Mouse (Mus musculus): ENCODE data around the gene Negr1. TPM values are rescaled to one million over a fixed set of nuclear protein-coding genes. Genes with fewer than 3 reads are reported as not detected.

Negr1 gene
- polyA plus RNA-seq, 1 experiment from 2014 or later, result 79.2 TPM

- Histone ChIP-seq H3K27ac (ENCODE audit: low read length) (no peak overlapping the region), H3K27me3 (ENCODE audit: control insufficient read depth, insufficient read depth, low read depth, low read length) (no peaks in the 10 kb centered on the region), H3K4me1 (ENCODE audit: control insufficient read depth, insufficient read depth, low read length) (no peaks in the 10 kb centered on the region), H3K4me3 (ENCODE audit: low read depth, low read length) (no peak overlapping the region), H3K4me2 (ENCODE audit: low read length) (no peak overlapping the region), H3K9me3 (replicated peaks; ENCODE audit: control insufficient read depth, low read length, poor library complexity, severe bottlenecking) (no peaks in the 10 kb centered on the region), H3K36me3 (ENCODE audit: control insufficient read depth, insufficient read depth, low read length) (no peaks in the 10 kb centered on the region), H3K9ac (ENCODE audit: low read depth, low read length) (no peak overlapping the region)
- WGBS, result 86% methylated on average over 14 of the region's 14 CpGs
- ATAC-seq, result no peak
Observed at GRCm38 (mm10) chr3:157146124-157146855, 584.7 kb downstream of the Negr1 start.

DNA sequence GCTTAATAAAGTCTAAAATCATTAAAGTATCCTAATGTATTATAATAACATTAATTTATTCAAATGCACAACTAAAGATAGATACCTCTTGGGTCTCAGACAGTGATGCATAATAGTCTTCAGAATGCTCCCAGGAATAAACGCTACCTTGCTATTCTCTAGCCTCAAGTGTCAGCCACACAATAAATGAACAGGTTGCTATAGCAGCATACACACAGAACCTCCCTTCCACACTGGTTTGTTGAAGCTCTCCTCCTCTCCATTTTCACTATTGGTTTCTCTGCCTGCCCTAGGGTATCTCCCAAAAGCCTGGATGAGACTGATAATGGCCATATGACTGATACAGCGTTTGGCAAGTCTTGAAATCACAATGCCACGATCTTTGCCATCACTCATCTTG lies 593.3 kb downstream of the Negr1 start:
- H3K27me3 ChIP-seq (ENCODE audit: control insufficient read depth, insufficient read depth, low read depth, low read length), result no peaks in the 10 kb centered on the region
- no peaks in the 10 kb centered on the region for H3K9me3 ChIP-seq (replicated peaks; ENCODE audit: control insufficient read depth, low read length, poor library complexity, severe bottlenecking)
- H3K36me3 ChIP-seq (ENCODE audit: control insufficient read depth, insufficient read depth, low read length), result no peaks in the 10 kb centered on the region
- 61% methylated on average over 3 of the region's 3 CpGs for WGBS
- 0 out of 2 replicates have a peak, but pooled peaks have one; percentile 62 for ATAC-seq
- no peak overlapping the region for H3K4me2 ChIP-seq (ENCODE audit: low read length)
- H3K27ac ChIP-seq (ENCODE audit: low read length), result peak overlapping the region; percentile 26; the same call in 1 of the 2 replicates
- H3K9ac ChIP-seq (ENCODE audit: low read depth, low read length), result no peak overlapping the region
- no peak overlapping the region for H3K4me3 ChIP-seq (ENCODE audit: low read depth, low read length)
- H3K4me1 ChIP-seq (ENCODE audit: control insufficient read depth, insufficient read depth, low read length), result peaks cover 4% of the 10 kb centered on the region; the same call in 1 of the 2 replicates

DNA sequence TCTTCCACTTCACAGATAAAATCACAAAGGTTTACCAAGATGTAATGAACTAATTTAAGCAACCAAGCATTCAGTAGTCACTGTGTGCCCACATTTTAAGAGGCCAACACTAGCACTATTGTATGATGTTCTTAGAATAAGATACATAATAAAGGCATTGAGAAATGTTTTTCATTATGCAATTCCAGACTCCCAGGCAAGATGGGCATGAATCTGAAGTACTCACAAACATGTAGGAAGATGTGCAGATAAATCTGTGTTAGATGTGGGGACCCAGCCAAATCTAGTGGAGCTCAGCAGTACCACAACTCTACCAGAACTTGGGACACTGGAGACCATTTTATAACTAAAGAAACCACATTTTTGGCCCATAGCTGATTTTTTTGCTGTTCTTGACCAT lies 593.9 kb downstream of the Negr1 start:
- peaks cover 4% of the 10 kb centered on the region; the same call in 1 of the 2 replicates for H3K4me1 ChIP-seq (ENCODE audit: control insufficient read depth, insufficient read depth, low read length)
- no peaks in the 10 kb centered on the region for H3K36me3 ChIP-seq (ENCODE audit: control insufficient read depth, insufficient read depth, low read length)
- ATAC-seq, result no peak
- no peak overlapping the region for H3K4me2 ChIP-seq (ENCODE audit: low read length)
- H3K27ac ChIP-seq (ENCODE audit: low read length), result peak overlapping the region; percentile 26; the same call in 1 of the 2 replicates
- H3K27me3 ChIP-seq (ENCODE audit: control insufficient read depth, insufficient read depth, low read depth, low read length), result no peaks in the 10 kb centered on the region
- H3K9me3 ChIP-seq (replicated peaks; ENCODE audit: control insufficient read depth, low read length, poor library complexity, severe bottlenecking), result no peaks in the 10 kb centered on the region
- H3K4me3 ChIP-seq (ENCODE audit: low read depth, low read length), result no peak overlapping the region
- no peak overlapping the region for H3K9ac ChIP-seq (ENCODE audit: low read depth, low read length)

DNA sequence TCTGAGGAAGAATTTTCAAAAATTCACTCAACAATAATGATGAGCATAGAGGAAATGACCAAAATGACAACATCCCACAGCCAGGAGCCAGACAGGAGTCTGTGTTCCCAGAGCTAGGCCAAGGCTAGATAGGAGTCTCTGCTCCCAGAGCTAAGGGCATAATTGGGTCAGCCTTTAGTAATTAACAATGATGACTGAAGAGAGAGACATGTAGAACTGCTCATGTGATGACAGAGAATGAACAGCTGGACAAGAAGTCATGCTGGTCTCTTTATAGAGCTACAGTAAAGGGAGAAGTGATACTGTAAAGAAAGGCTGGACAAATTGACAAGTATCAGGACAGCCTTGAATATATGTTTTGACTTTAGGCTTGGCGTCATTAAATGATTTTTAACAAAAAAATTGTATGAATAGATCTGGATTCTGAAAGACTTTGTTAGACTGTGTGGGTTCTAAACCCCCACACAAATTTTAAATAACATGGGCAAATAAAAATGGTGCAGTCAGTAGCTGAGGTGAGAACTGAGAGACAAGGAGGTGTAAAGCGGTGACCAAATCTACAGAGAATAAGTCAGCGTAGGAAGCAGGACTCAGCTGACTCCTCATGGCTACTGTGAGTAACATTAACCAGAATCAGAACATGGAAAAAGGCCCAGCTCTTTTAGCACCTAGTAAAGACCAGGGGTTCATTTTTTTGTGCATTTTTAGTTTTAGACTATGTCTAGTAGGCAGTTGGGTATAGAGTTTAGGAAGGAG lies 603.4 kb downstream of the Negr1 start:
- 94% methylated on average over 3 of the region's 3 CpGs for WGBS
- ATAC-seq, result no peak
- no peak overlapping the region for H3K4me2 ChIP-seq (ENCODE audit: low read length)
- no peaks in the 10 kb centered on the region for H3K27me3 ChIP-seq (ENCODE audit: control insufficient read depth, insufficient read depth, low read depth, low read length)
- H3K36me3 ChIP-seq (ENCODE audit: control insufficient read depth, insufficient read depth, low read length), result no peaks in the 10 kb centered on the region
- H3K9ac ChIP-seq (ENCODE audit: low read depth, low read length), result no peak overlapping the region
- H3K27ac ChIP-seq (ENCODE audit: low read length), result no peak overlapping the region
- H3K4me3 ChIP-seq (ENCODE audit: low read depth, low read length), result no peak overlapping the region
- no peaks in the 10 kb centered on the region for H3K9me3 ChIP-seq (replicated peaks; ENCODE audit: control insufficient read depth, low read length, poor library complexity, severe bottlenecking)
- H3K4me1 ChIP-seq (ENCODE audit: control insufficient read depth, insufficient read depth, low read length), result no peaks in the 10 kb centered on the region

- H3K4me3 ChIP-seq (ENCODE audit: low read depth, low read length), result no peak overlapping the region
- no peaks in the 10 kb centered on the region for H3K9me3 ChIP-seq (replicated peaks; ENCODE audit: control insufficient read depth, low read length, poor library complexity, severe bottlenecking)
- H3K27me3 ChIP-seq (ENCODE audit: control insufficient read depth, insufficient read depth, low read depth, low read length), result no peaks in the 10 kb centered on the region
- H3K4me2 ChIP-seq (ENCODE audit: low read length), result no peak overlapping the region
- no peaks in the 10 kb centered on the region for H3K36me3 ChIP-seq (ENCODE audit: control insufficient read depth, insufficient read depth, low read length)
- H3K4me1 ChIP-seq (ENCODE audit: control insufficient read depth, insufficient read depth, low read length), result peaks cover 12% of the 10 kb centered on the region
- peak; percentile 79 for ATAC-seq
- peak overlapping the region; percentile 56 for H3K27ac ChIP-seq (ENCODE audit: low read length)
- no peak overlapping the region for H3K9ac ChIP-seq (ENCODE audit: low read depth, low read length)
- WGBS, result 58% methylated on average over 2 of the region's 2 CpGs
Observed at GRCm38 (mm10) chr3:157181975-157182374, 620.4 kb downstream of the Negr1 start.

- 29% methylated on average over 8 of the region's 8 CpGs for WGBS
- Histone ChIP-seq H3K36me3 (ENCODE audit: control insufficient read depth, insufficient read depth, low read length) (no peaks in the 10 kb centered on the region), H3K4me3 (ENCODE audit: low read depth, low read length) (no peak overlapping the region), H3K9me3 (replicated peaks; ENCODE audit: control insufficient read depth, low read length, poor library complexity, severe bottlenecking) (no peaks in the 10 kb centered on the region), H3K27ac (ENCODE audit: low read length) (peak overlapping the region; percentile 53), H3K4me1 (ENCODE audit: control insufficient read depth, insufficient read depth, low read length) (peaks cover 9% of the 10 kb centered on the region), H3K4me2 (ENCODE audit: low read length) (no peak overlapping the region), H3K27me3 (ENCODE audit: control insufficient read depth, insufficient read depth, low read depth, low read length) (no peaks in the 10 kb centered on the region), H3K9ac (ENCODE audit: low read depth, low read length) (0 out of 2 replicates have a peak overlapping the region, but pooled peaks have one; percentile 38)
- ATAC-seq, result no peak
Observed at GRCm38 (mm10) chr3:157188939-157189725, 627.5 kb downstream of the Negr1 start.

GRCm38 (mm10) chr3:157189834-157190233 lies 628.2 kb downstream of the Negr1 start:
- Histone ChIP-seq H3K27ac (ENCODE audit: low read length) (no peak overlapping the region), H3K4me3 (ENCODE audit: low read depth, low read length) (no peak overlapping the region), H3K9ac (ENCODE audit: low read depth, low read length) (no peak overlapping the region), H3K4me2 (ENCODE audit: low read length) (no peak overlapping the region), H3K9me3 (replicated peaks; ENCODE audit: control insufficient read depth, low read length, poor library complexity, severe bottlenecking) (no peaks in the 10 kb centered on the region), H3K4me1 (ENCODE audit: control insufficient read depth, insufficient read depth, low read length) (peaks cover 9% of the 10 kb centered on the region), H3K27me3 (ENCODE audit: control insufficient read depth, insufficient read depth, low read depth, low read length) (no peaks in the 10 kb centered on the region), H3K36me3 (ENCODE audit: control insufficient read depth, insufficient read depth, low read length) (no peaks in the 10 kb centered on the region)
- no peak for ATAC-seq
- WGBS, result 75% methylated on average over 4 of the region's 4 CpGs

- Histone ChIP-seq H3K27ac (ENCODE audit: low read length) (no peak overlapping the region), H3K9ac (ENCODE audit: low read depth, low read length) (no peak overlapping the region), H3K27me3 (ENCODE audit: control insufficient read depth, insufficient read depth, low read depth, low read length) (no peaks in the 10 kb centered on the region), H3K36me3 (ENCODE audit: control insufficient read depth, insufficient read depth, low read length) (no peaks in the 10 kb centered on the region), H3K9me3 (replicated peaks; ENCODE audit: control insufficient read depth, low read length, poor library complexity, severe bottlenecking) (no peaks in the 10 kb centered on the region), H3K4me1 (ENCODE audit: control insufficient read depth, insufficient read depth, low read length) (peaks cover 9% of the 10 kb centered on the region), H3K4me3 (ENCODE audit: low read depth, low read length) (no peak overlapping the region), H3K4me2 (ENCODE audit: low read length) (no peak overlapping the region)
- 78% methylated on average over 3 of the region's 3 CpGs for WGBS
- ATAC-seq, result no peak
Observed at GRCm38 (mm10) chr3:157190551-157190950, 629.0 kb downstream of the Negr1 start.
